In the genomic region with DNA sequence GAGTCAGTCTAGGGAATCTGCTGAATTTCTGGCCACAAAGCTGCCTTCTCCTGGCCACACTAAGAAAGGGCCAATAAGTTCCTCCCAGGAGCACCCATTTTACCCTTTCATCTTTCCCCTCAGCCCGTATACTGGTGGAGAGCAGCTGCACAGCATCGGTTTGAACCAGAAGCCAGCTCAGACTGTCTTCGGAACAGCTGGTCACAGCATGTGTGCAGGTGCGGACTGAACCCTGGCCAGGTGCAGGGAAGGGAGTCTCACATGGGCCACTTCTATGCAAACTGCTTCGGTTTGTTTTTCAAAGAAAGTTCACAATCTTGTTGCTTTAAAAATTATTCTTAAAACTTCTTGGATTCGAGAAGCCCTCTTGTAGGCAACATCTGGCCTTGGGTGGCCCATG, we compare ENCODE assay signal across 20 mouse cellular contexts. TPM values are rescaled to one million over a fixed set of nuclear protein-coding genes. Genes with fewer than 3 reads are reported as not detected.
"Had no signal": no experiment of that assay in that cellular context is flagged by ENCODE, and none has a peak within 500 bp of the region (broad histone marks: within the 10 kb centered on the region; RNA-seq: fewer than 3 reads in every experiment).

No protein-coding gene starts in this region.

- H3K4me2 ChIP-seq: lung, embryonic 14.5 days; midbrain, embryonic 12.5 days; midbrain, embryonic 15.5 days; neural tube, embryonic 12.5 days had no signal

- H3K27ac ChIP-seq: midbrain, embryonic 10.5 days; midbrain, embryonic 12.5 days; midbrain, embryonic 15.5 days; neural tube, embryonic 12.5 days had no signal

- H3K9me3 ChIP-seq: midbrain, embryonic 10.5 days; midbrain, embryonic 12.5 days; midbrain, embryonic 15.5 days; neural tube, embryonic 12.5 days had no signal

- H3K27me3 ChIP-seq: midbrain, embryonic 12.5 days; midbrain, embryonic 15.5 days; neural tube, embryonic 12.5 days had no signal

- DNase-seq: lung, adult 18-20 months; lung, embryonic 14.5 days; lung, postnatal 10 days; lung, postnatal 4 days; retina, postnatal 1 day; right cerebral cortex, adult 18-20 months; right cerebral cortex, postnatal 25 days; right cerebral cortex, postnatal 4 days; spleen, adult 18-20 months; thymus, adult 18-20 months; thymus, postnatal 14 days; thymus, postnatal 36 days had no signal

- H3K4me1 ChIP-seq: midbrain, embryonic 10.5 days; midbrain, embryonic 12.5 days; neural tube, embryonic 12.5 days had no signal

- H3K36me3 ChIP-seq: midbrain, embryonic 10.5 days; midbrain, embryonic 12.5 days; midbrain, embryonic 15.5 days; neural tube, embryonic 12.5 days had no signal

- ATAC-seq: midbrain, embryonic 15.5 days had no signal

- H3K9ac ChIP-seq: lung, embryonic 14.5 days; midbrain, embryonic 12.5 days; midbrain, embryonic 15.5 days; neural tube, embryonic 12.5 days had no signal

- H3K4me3 ChIP-seq: midbrain, embryonic 10.5 days; midbrain, embryonic 12.5 days; midbrain, embryonic 15.5 days; neural tube, embryonic 12.5 days had no signal

RNA-seq across cellular contexts. Expression of a gene that starts 53.7 kb away (rescaled TPM):
- total RNA-seq: megakaryocyte, adult 5-6 weeks; neutrophil, adult 5-6 weeks had no signal
- polyA plus RNA-seq: midbrain, embryonic 10.5 days; small intestine, adult 2 months; thymus, postnatal 0 days had no signal
